Mouse (Mus musculus) midbrain, embryonic 15.5 days (tissue): ENCODE data around the gene Col23a1. TPM values are rescaled to one million over a fixed set of nuclear protein-coding genes. Genes with fewer than 3 reads are reported as not detected.
"Not testable (repeated sequence)": the region's sequence is repeated elsewhere in the genome, so short reads cannot be mapped to it uniquely, and the experiment has no call there.

Source experiments
- ATAC-seq: fragments of 200-750 bp; cut with Nextera tagmentation; replicated peaks from 2 replicates; pipeline ENCODE4 v1.8.0; 2017; ENCODE audit warnings: moderate TSS enrichment
- H3K27ac ChIP-seq: fragments of 300-500 bp; sonication (generic); 2 replicates; pipeline ENCODE4 v1.5.1; 2015; ENCODE audit warnings: mild to moderate bottlenecking, inconsistent platforms
- H3K27me3 ChIP-seq: fragments of 300-500 bp; sonication (generic); replicated peaks from 2 replicates; pipeline ENCODE4 v1.6.1; 2015; ENCODE audit warnings: inconsistent platforms
- H3K36me3 ChIP-seq: fragments of 300-500 bp; sonication (generic); replicated peaks from 2 replicates; pipeline ENCODE4 v1.6.1; 2015; ENCODE audit warnings: inconsistent platforms
- H3K4me1 ChIP-seq: fragments of 300-500 bp; sonication (generic); 2 replicates; pipeline ENCODE4 v1.6.1; 2015; ENCODE audit warnings: inconsistent platforms
- H3K4me2 ChIP-seq: fragments of 300-500 bp; sonication (generic); 2 replicates; pipeline ENCODE4 v1.6.1; 2015; ENCODE audit warnings: inconsistent platforms, mild to moderate bottlenecking, moderate library complexity
- H3K4me3 ChIP-seq: fragments of 300-500 bp; sonication (generic); 2 replicates; pipeline ENCODE4 v1.5.1; 2015; ENCODE audit warnings: mild to moderate bottlenecking, inconsistent platforms
- H3K9ac ChIP-seq: fragments of 300-500 bp; sonication (generic); 2 replicates; pipeline ENCODE4 v1.6.1; 2015; ENCODE audit warnings: mild to moderate bottlenecking, inconsistent platforms
- H3K9me3 ChIP-seq: fragments of 300-500 bp; sonication (generic); 2 replicates; pipeline ENCODE4 v1.6.1; 2016; ENCODE audit warnings: inconsistent platforms
- WGBS: fragments of 180-500 bp; shearing (Covaris S2); methylation state at CpG from one replicate; pipeline ENCODE4 v1.1.7; 2015; ENCODE audit warnings: mixed read lengths; 5-methylcytosine and 5-hydroxymethylcytosine counted together
- polyA plus RNA-seq: library from polyadenylated mRNA; unstranded; fragments of >200 nt; fragmentation: Nextera tagmentation; extraction: Ambion mirVana; gene quantifications from 2 replicates; pipeline ENCODE4 v1.2.1, GENCODE M21; 2015

Gene Col23a1
- polyA plus RNA-seq, 1 experiment from 2014 or later, result 6.1 TPM

- Histone ChIP-seq H3K27me3 (no peaks in the 10 kb centered on the region), H3K4me1 (peaks cover 14% of the 10 kb centered on the region), H3K36me3 (no peaks in the 10 kb centered on the region), H3K9me3 (no peaks in the 10 kb centered on the region), H3K4me2 (peak overlapping the region; percentile 67), H3K4me3 (peak overlapping the region; percentile 36), H3K27ac (0 out of 2 replicates have a peak overlapping the region, but pooled peaks have one; percentile 42), H3K9ac (peak overlapping the region; percentile 52)
- ATAC-seq, result no peak
- 53% methylated on average over 7 of the region's 7 CpGs for WGBS
These were observed 325.4 kb downstream of the Col23a1 start for GRCm38 (mm10) chr11:51615129-51615528.

GRCm38 (mm10) chr11:51615601-51616000 is 325.9 kb downstream of the Col23a1 start:
- Histone ChIP-seq H3K27me3 (no peaks in the 10 kb centered on the region), H3K4me1 (peaks cover 19% of the 10 kb centered on the region), H3K9ac (peak overlapping the region; percentile 52), H3K27ac (0 out of 2 replicates have a peak overlapping the region, but pooled peaks have one; percentile 42), H3K4me2 (peak overlapping the region; percentile 67), H3K9me3 (no peaks in the 10 kb centered on the region), H3K36me3 (no peaks in the 10 kb centered on the region), H3K4me3 (peak overlapping the region; percentile 36)
- 3% methylated on average over 13 of the region's 14 CpGs for WGBS
- no peak for ATAC-seq

DNA sequence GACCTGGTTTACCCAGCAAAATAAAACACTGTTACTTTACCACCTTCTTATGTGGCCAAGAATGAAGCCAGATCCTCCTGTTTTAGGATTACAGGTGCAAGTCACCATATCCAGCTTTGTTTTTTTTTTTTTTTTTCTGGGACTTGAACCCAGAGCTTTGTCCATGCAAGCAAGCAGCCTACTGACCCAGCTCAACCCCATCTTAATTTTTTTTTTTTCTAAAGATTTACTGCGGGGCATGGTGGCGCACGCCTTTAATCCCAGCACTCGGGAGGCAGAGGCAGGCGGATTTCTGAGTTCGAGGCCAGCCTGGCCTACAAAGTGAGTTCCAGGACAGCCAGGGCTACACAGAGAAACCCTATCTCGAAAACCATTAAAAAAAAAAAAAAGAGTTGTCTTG is 326.4 kb downstream of the Col23a1 start:
- Histone ChIP-seq H3K4me3 (peak overlapping the region; percentile 36; the same call in 1 of the 2 replicates), H3K9ac (0 out of 2 replicates have a peak overlapping the region, but pooled peaks have one; percentile 52), H3K4me1 (peaks cover 24% of the 10 kb centered on the region), H3K4me2 (peak overlapping the region; percentile 67; the same call in 1 of the 2 replicates)
- ATAC-seq, H3K36me3 ChIP-seq, H3K9me3 ChIP-seq, H3K27me3 ChIP-seq, H3K27ac ChIP-seq: not testable (repeated sequence)
- WGBS, result 91% methylated on average over 7 of the region's 7 CpGs

GRCm38 (mm10) chr11:51617693-51618092 is 328.0 kb downstream of the Col23a1 start:
- ATAC-seq, result no peak
- no peak overlapping the region for H3K9ac ChIP-seq
- H3K36me3 ChIP-seq, result peaks cover 2% of the 10 kb centered on the region; the same call in 1 of the 2 replicates
- H3K4me3 ChIP-seq, result no peak overlapping the region
- H3K27ac ChIP-seq, result no peak overlapping the region
- no peak overlapping the region for H3K4me2 ChIP-seq
- H3K27me3 ChIP-seq, result no peaks in the 10 kb centered on the region
- 5% methylated on average over 4 of the region's 4 CpGs for WGBS
- H3K4me1 ChIP-seq, result peaks cover 30% of the 10 kb centered on the region
- H3K9me3 ChIP-seq, result no peaks in the 10 kb centered on the region

- H3K27me3 ChIP-seq, result no peaks in the 10 kb centered on the region
- peaks cover 13% of the 10 kb centered on the region; the same call in 1 of the 2 replicates for H3K36me3 ChIP-seq
- ATAC-seq, result peak; percentile 61; the same call in 1 of the 2 replicates
- H3K4me1 ChIP-seq, result peaks cover 30% of the 10 kb centered on the region
- 51% methylated on average over 8 of the region's 8 CpGs for WGBS
- 0 out of 2 replicates have a peak overlapping the region, but pooled peaks have one; percentile 39 for H3K27ac ChIP-seq
- peak overlapping the region; percentile 87 for H3K4me3 ChIP-seq
- no peak overlapping the region for H3K9ac ChIP-seq
- H3K4me2 ChIP-seq, result peak overlapping the region; percentile 71
- no peaks in the 10 kb centered on the region for H3K9me3 ChIP-seq
These were observed 329.2 kb downstream of the Col23a1 start for GRCm38 (mm10) chr11:51618894-51619408.

- WGBS, result under 1% methylated on average over 51 of the region's 51 CpGs
- Histone ChIP-seq H3K4me2 (peak within 1 kb of the TSS; percentile 71), H3K36me3 (peaks cover 19% of the 10 kb centered on the region), H3K27me3 (no peaks in the 10 kb centered on the region), H3K9ac (peak within 1 kb of the TSS; percentile 66), H3K9me3 (no peaks in the 10 kb centered on the region), H3K4me1 (peaks cover 30% of the 10 kb centered on the region), H3K27ac (peak within 1 kb of the TSS; percentile 39; the same call in 1 of the 2 replicates), H3K4me3 (peak within 1 kb of the TSS; percentile 87)
- ATAC-seq, result peak; percentile 95
These were observed 329.8 kb downstream of the Col23a1 start, which contains the start of gene Nhp2 for GRCm38 (mm10) chr11:51619409-51620060. TSS of gene Nhp2 (plus strand) at chr11:51619735.

DNA sequence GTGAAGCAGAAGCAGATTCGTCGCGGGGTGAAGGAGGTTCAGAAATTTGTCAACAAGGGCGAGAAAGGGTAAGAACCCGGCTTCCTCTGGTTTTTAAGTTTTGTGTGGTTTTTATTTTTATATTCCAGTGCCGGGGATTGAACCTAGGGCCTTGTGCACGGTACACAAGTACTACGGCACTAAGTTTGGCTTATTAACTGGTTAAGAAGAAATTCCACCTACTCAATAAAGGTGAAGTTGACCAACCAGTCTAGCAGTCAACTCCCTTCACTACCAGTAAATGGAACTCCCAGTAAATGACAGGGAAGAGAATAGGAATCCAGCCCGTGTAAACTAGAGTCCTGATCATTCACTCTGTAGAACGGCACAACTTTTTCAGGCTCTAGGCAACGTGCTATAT is 330.4 kb downstream of the Col23a1 start:
- H3K4me2 ChIP-seq, result peak overlapping the region; percentile 71
- no peaks in the 10 kb centered on the region for H3K9me3 ChIP-seq
- no peaks in the 10 kb centered on the region for H3K27me3 ChIP-seq
- peak overlapping the region; percentile 87 for H3K4me3 ChIP-seq
- H3K4me1 ChIP-seq, result peaks cover 29% of the 10 kb centered on the region
- WGBS, result 2% methylated on average over 11 of the region's 11 CpGs
- H3K27ac ChIP-seq, result no peak overlapping the region
- no peak for ATAC-seq
- H3K9ac ChIP-seq, result peak overlapping the region; percentile 66
- peaks cover 24% of the 10 kb centered on the region for H3K36me3 ChIP-seq

DNA sequence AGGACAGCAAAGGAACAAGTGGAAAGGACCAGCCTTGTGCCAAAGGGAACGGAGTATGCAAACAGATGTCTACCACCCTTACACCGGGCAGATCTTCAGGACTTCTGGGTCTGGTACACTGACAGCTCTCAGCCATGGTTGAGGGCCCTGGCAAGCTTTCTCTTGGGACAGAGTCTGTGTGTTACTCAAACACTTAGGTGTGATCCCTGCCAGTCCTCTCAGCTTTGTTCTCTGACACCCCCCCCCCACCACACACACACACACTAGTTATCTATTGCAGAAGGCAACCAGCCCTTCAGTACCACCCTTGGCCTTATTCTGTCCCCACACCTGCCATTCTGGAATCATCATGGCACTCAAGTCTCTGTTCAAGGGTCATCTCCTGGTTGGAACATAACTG is 332.1 kb downstream of the Col23a1 start:
- H3K36me3 ChIP-seq, result peaks cover 34% of the 10 kb centered on the region
- no peak overlapping the region for H3K4me2 ChIP-seq
- ATAC-seq, result no peak
- peaks cover 21% of the 10 kb centered on the region for H3K4me1 ChIP-seq
- no peaks in the 10 kb centered on the region for H3K9me3 ChIP-seq
- H3K27ac ChIP-seq, result no peak overlapping the region
- WGBS, result 95% methylated on average over 2 of the region's 2 CpGs
- no peak overlapping the region for H3K9ac ChIP-seq
- H3K4me3 ChIP-seq, result no peak overlapping the region
- H3K27me3 ChIP-seq, result no peaks in the 10 kb centered on the region

GRCm38 (mm10) chr11:51622971-51623491 is 333.3 kb downstream of the Col23a1 start:
- 89% methylated on average over 7 of the region's 7 CpGs for WGBS
- Histone ChIP-seq H3K4me2 (no peak overlapping the region), H3K9me3 (no peaks in the 10 kb centered on the region), H3K27me3 (no peaks in the 10 kb centered on the region), H3K4me3 (no peak overlapping the region), H3K36me3 (peaks cover 47% of the 10 kb centered on the region), H3K27ac (no peak overlapping the region), H3K4me1 (peaks cover 21% of the 10 kb centered on the region), H3K9ac (no peak overlapping the region)
- no peak for ATAC-seq

GRCm38 (mm10) chr11:51625187-51625820 is 335.6 kb downstream of the Col23a1 start:
- H3K4me3 ChIP-seq, result no peak overlapping the region
- WGBS, result 86% methylated on average over 5 of the region's 5 CpGs
- no peaks in the 10 kb centered on the region for H3K9me3 ChIP-seq
- no peaks in the 10 kb centered on the region for H3K27me3 ChIP-seq
- peaks cover 52% of the 10 kb centered on the region for H3K36me3 ChIP-seq
- no peak overlapping the region for H3K27ac ChIP-seq
- peaks cover 14% of the 10 kb centered on the region for H3K4me1 ChIP-seq
- no peak overlapping the region for H3K9ac ChIP-seq
- no peak for ATAC-seq
- H3K4me2 ChIP-seq, result no peak overlapping the region

DNA sequence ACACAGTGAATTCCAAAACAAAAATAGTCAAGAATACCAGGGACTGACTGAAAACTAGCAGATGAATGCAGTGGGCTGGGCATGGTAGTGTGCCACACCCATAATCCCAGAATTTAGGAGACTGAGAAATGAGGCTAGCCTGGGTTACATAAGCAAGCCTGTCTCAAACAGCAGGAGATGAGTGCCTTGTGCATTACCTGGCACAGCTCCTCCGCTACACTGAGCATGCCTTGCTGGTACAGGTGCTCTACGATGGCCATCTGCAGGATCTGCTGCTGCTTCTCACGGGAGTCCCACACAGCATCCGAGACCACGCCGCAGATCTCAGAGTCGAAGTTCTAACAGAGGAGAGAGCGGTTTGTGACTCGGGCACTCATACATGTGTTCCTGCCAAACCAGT is 337.7 kb downstream of the Col23a1 start:
- Histone ChIP-seq H3K4me3 (no peak overlapping the region), H3K4me1 (peaks cover 4% of the 10 kb centered on the region; the same call in 1 of the 2 replicates), H3K9ac (no peak overlapping the region), H3K36me3 (peaks cover 52% of the 10 kb centered on the region), H3K27me3 (no peaks in the 10 kb centered on the region), H3K4me2 (no peak overlapping the region), H3K27ac (no peak overlapping the region), H3K9me3 (no peaks in the 10 kb centered on the region)
- 93% methylated on average over 9 of the region's 9 CpGs for WGBS
- no peak for ATAC-seq

DNA sequence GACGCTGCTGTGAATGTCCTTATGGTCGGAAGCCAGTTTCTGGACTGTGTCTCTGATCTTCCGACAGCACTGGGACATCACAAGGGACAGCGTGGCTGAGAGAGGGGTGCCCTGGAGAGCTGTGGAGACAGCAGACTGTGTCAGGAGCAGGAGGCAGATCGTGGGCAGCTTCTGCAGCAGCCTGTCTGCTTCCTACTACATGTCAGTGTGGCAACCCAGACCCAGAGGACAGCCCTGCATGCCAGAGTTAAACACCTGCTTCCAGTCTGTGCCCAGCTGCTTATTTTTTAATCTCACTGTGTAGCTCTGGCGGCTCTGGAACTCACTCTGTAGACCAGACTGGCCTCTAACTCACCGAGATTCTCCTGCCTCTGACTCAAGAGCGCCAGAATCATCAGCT is 338.2 kb downstream of the Col23a1 start:
- Histone ChIP-seq H3K9me3 (no peaks in the 10 kb centered on the region), H3K27me3 (no peaks in the 10 kb centered on the region), H3K4me2 (no peak overlapping the region), H3K4me3 (no peak overlapping the region), H3K36me3 (peaks cover 47% of the 10 kb centered on the region), H3K4me1 (peaks cover 7% of the 10 kb centered on the region; the same call in 1 of the 2 replicates), H3K9ac (no peak overlapping the region), H3K27ac (no peak overlapping the region)
- no peak for ATAC-seq
- WGBS, result 88% methylated on average over 8 of the region's 8 CpGs
